Mouse (Mus musculus) cerebellum, adult 2 months (tissue): ENCODE measurements around the gene Celf6.

Experiments
- CTCF ChIP-seq: fragments of 200-500 bp; IDR thresholded peaks from 2 replicates; pipeline ENCODE4 v1.5.1; 2011; ENCODE audit warnings: low read depth, mild to moderate bottlenecking, control low read depth, low read length, moderate library complexity, borderline replicate concordance; ENCODE audit not compliant: insufficient read depth
- POLR2A ChIP-seq: fragments of 200-500 bp; IDR thresholded peaks from 2 replicates; pipeline ENCODE4 v1.6.1; 2011; ENCODE audit warnings: low read length, control low read depth, borderline replicate concordance; ENCODE audit not compliant: insufficient read depth

GRCm38 (mm10) chr9:59615797-59616196 lies 38.1 kb downstream of the Celf6 start:
- TF ChIP-seq CTCF (no peak), POLR2A (no peak)
